Mouse (Mus musculus) heart, embryonic 14.5 days (tissue): ENCODE measurements around the gene Diaph2. TPM values are rescaled to one million over a fixed set of nuclear protein-coding genes. Genes with fewer than 3 reads are reported as not detected.

Experiments
- ATAC-seq: fragments of 200-750 bp; cut with Nextera tagmentation; 2 replicates; pipeline ENCODE4 v1.8.0; 2017; ENCODE audit warnings: low read depth, moderate TSS enrichment; ENCODE audit not compliant: insufficient number of reproducible peaks, insufficient read depth, low FRiP score
- H3K27ac ChIP-seq, 2 experiments: fragments of 200-500 bp in 1 of 2; fragments of 300-500 bp in 1 of 2; sonication (generic) in 1 of 2; replicated peaks in 1 of 2; 2 replicates each; pipeline ENCODE4 v1.5.1; 2012 to 2014; ENCODE audit warnings: low read depth in 2 of 2, low read length in 2 of 2, control low read depth in 1 of 2, mild to moderate bottlenecking in 1 of 2, mixed read lengths in 1 of 2; ENCODE audit not compliant: control insufficient read depth in 1 of 2, insufficient read depth in 1 of 2
- H3K27me3 ChIP-seq: fragments of 300-500 bp; sonication (generic); 2 replicates; pipeline ENCODE4 v1.6.1; 2014; ENCODE audit warnings: mild to moderate bottlenecking, low read length, control low read depth; ENCODE audit not compliant: control insufficient read depth, insufficient read depth
- H3K36me3 ChIP-seq: fragments of 300-500 bp; sonication (generic); 2 replicates; pipeline ENCODE4 v1.6.1; 2014; ENCODE audit warnings: mild to moderate bottlenecking, control low read depth, low read length, mixed read lengths; ENCODE audit not compliant: control insufficient read depth, insufficient read depth
- H3K4me1 ChIP-seq, 2 experiments: fragments of 200-500 bp in 1 of 2; fragments of 300-500 bp in 1 of 2; sonication (generic) in 1 of 2; 2 replicates each; pipeline ENCODE4 v1.6.1; 2012 to 2014; ENCODE audit warnings: low read length in 2 of 2, control low read depth in 1 of 2, mixed read lengths in 1 of 2; ENCODE audit not compliant: control insufficient read depth in 2 of 2, insufficient read depth in 2 of 2
- H3K4me2 ChIP-seq: fragments of 300-500 bp; sonication (generic); 2 replicates; pipeline ENCODE4 v1.6.1; 2014; ENCODE audit warnings: mild to moderate bottlenecking, low read length
- H3K4me3 ChIP-seq, 2 experiments: fragments of 200-500 bp in 1 of 2; fragments of 300-500 bp in 1 of 2; sonication (generic) in 1 of 2; 2 replicates each; pipeline ENCODE4 v1.5.1; 2012 to 2014; ENCODE audit warnings: low read length in 2 of 2, mild to moderate bottlenecking in 2 of 2, control low read depth in 1 of 2, low read depth in 1 of 2, moderate library complexity in 1 of 2; ENCODE audit not compliant: control insufficient read depth in 1 of 2, insufficient read depth in 1 of 2
- H3K9ac ChIP-seq: fragments of 300-500 bp; sonication (generic); 2 replicates; pipeline ENCODE4 v1.6.1; 2014; ENCODE audit warnings: mild to moderate bottlenecking, low read length
- H3K9me3 ChIP-seq: fragments of 300-500 bp; sonication (generic); 2 replicates; pipeline ENCODE4 v1.6.1; 2016; ENCODE audit warnings: low read length, control low read depth; ENCODE audit not compliant: control insufficient read depth
- WGBS: fragments of 180-500 bp; shearing (Covaris S2); extraction: QIAGEN DNeasy Blood & Tissue Kit; methylation state at CpG from one replicate; pipeline ENCODE4 v1.1.7; 2014; 5-methylcytosine and 5-hydroxymethylcytosine counted together
- polyA plus RNA-seq: library from polyadenylated mRNA; unstranded; fragments of >200 nt; fragmentation: Nextera tagmentation; extraction: Ambion mirVana; gene quantifications from 2 replicates; pipeline ENCODE4 v1.2.1, GENCODE M21; 2014

Diaph2 gene
- 6.8 and 8.0 TPM in 2 replicates for polyA plus RNA-seq

DNA sequence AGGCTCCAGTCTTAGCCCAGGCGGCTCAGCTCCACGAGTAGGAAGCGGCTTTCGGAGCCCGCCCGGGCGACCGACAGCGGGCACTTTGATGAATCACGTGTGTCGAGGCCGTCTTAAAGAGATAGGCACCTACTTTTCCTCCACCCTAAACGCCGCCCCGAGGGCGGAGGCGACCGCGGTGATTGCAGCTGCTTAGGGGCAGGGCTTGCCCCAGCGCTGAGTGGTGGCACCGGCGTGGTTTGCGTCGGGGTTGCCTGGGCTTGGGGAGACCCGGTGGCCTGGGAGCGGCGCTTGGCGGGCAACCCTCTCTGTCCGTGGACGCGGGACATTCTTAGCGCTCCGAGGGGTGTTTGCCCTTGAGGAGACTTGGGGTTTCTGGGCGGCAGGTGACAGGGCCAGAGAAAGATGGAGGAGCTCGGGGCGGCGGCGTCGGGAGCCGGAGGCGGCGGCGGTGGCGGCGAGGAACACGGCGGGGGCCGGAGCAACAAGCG lies at the start of gene Diaph2:
Gene Diaph2, plus strand, starts transcription at position 172 of the 491 bp plus-strand sequence.
- WGBS, result 17% methylated on average over 48 of the region's 49 CpGs
- Histone ChIP-seq H3K9ac (peak within 1 kb of the TSS; percentile 72), H3K27me3 (no peaks in the 10 kb centered on the region), H3K4me1 (no peaks in the 10 kb centered on the region), H3K4me3 (peak within 1 kb of the TSS; percentile 59 to 70), H3K4me2 (peak within 1 kb of the TSS; percentile 67), H3K9me3 (no peaks in the 10 kb centered on the region), H3K36me3 (no peaks in the 10 kb centered on the region), H3K27ac (peak within 1 kb of the TSS; percentile 50 to 64; a peak in 3 of 4 replicates)
- ATAC-seq, result peak; percentile 90

DNA sequence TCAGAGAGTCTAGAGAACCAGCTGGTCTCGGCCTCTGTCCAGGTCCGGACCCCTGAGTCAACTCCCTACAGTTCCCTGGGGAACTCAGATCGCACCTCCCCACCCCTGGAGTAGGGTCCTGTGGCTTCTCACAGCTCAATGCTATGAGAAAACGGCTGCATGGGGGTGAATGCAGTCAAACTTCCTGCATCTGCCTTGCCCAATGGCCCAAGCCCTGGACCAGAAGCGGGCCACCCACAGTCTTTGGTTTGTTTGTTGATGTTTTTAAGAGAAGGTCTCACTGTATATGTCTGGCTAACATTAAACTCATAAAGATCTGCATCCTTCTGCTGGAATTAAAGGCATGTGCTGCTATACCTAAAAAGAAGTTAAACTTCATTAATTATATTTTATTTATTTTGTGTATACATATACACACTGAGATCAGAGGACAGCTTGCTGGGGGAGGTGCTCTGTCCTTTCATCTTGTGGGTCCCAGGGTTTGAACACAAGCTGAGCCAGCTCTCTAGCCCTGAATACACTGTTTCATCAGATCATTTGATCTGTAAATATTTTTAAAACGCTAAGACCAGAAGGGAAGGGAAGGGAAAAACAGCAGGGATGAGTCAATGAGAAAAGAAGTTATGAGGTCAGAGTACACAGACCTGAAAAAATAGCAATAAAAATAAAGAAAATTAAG lies 47.8 kb upstream of the Diaph2 start:
- Histone ChIP-seq H3K4me1 (no peaks in the 10 kb centered on the region), H3K9me3 (no peaks in the 10 kb centered on the region), H3K9ac (no peak overlapping the region), H3K27me3 (no peaks in the 10 kb centered on the region), H3K4me3 (no peak overlapping the region), H3K4me2 (no peak overlapping the region), H3K27ac (no peak overlapping the region), H3K36me3 (no peaks in the 10 kb centered on the region)
- no peak for ATAC-seq
- WGBS, result 49% methylated on average over 6 of the region's 6 CpGs

DNA sequence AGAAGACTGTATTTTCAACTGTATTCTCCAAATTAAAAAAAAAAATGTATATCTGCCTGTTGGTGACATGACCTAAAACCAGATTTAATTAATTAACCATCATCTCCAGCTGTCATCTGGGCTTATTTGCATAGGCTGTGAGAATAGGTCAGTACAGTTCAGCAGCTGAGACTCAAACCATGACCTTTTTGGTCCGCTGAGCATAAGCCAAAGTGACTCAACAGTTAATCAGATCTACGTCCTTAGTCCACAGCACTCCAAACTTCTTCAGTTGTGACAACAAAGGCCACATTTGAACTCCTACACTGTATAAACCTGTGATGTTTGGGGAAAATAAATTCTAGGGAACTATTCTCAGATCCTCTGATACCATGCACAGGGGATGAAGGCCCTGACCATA lies 39.9 kb upstream of the Diaph2 start:
- no peaks in the 10 kb centered on the region for H3K36me3 ChIP-seq
- no peaks in the 10 kb centered on the region for H3K9me3 ChIP-seq
- H3K9ac ChIP-seq, result no peak overlapping the region
- no peak overlapping the region for H3K27ac ChIP-seq
- no peaks in the 10 kb centered on the region for H3K27me3 ChIP-seq
- no peak overlapping the region for H3K4me2 ChIP-seq
- WGBS, result 72% methylated on average over 2 of the region's 2 CpGs
- no peak overlapping the region for H3K4me3 ChIP-seq
- H3K4me1 ChIP-seq, result no peaks in the 10 kb centered on the region
- ATAC-seq, result no peak

- WGBS, result 51% methylated on average over 2 of the region's 2 CpGs
- Histone ChIP-seq H3K9me3 (no peaks in the 10 kb centered on the region), H3K4me3 (no peak overlapping the region), H3K36me3 (no peaks in the 10 kb centered on the region), H3K9ac (no peak overlapping the region), H3K4me2 (no peak overlapping the region), H3K4me1 (no peaks in the 10 kb centered on the region), H3K27me3 (no peaks in the 10 kb centered on the region), H3K27ac (no peak overlapping the region)
- no peak for ATAC-seq
Measured at GRCm38 (mm10) chrX:129728717-129729220, 20.8 kb upstream of the Diaph2 start.

- Histone ChIP-seq H3K36me3 (no peaks in the 10 kb centered on the region), H3K4me3 (no peak overlapping the region), H3K4me1 (no peaks in the 10 kb centered on the region), H3K9me3 (no peaks in the 10 kb centered on the region), H3K27ac (no peak overlapping the region), H3K9ac (no peak overlapping the region), H3K4me2 (no peak overlapping the region), H3K27me3 (no peaks in the 10 kb centered on the region)
- WGBS, result 11% methylated on average over 1 of the region's 1 CpGs
- ATAC-seq, result no peak
Measured at GRCm38 (mm10) chrX:129736562-129736961, 13.0 kb upstream of the Diaph2 start.

DNA sequence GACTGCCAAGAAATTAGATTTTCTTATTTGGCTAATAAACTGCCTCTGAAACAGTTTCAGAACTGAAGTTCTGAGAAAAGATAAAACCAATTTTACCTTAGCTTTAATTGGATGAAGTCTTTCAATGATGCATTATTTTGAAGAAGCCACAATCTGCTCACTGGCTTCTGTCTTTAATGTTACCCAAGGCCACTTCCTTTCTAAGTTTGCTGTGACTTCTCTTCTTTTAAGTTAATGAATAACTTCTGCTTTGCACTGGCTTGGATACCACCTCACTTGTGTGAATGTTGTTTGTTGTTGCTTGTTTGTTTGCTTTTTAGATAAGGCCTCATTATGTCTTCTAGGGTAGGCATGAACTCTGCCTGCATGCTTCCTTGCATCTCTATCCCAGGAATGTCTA lies 10.3 kb upstream of the Diaph2 start:
- H3K9me3 ChIP-seq, result no peaks in the 10 kb centered on the region
- H3K9ac ChIP-seq, result no peak overlapping the region
- H3K27me3 ChIP-seq, result no peaks in the 10 kb centered on the region
- ATAC-seq, result no peak
- H3K4me1 ChIP-seq, result no peaks in the 10 kb centered on the region
- H3K4me2 ChIP-seq, result no peak overlapping the region
- no peak overlapping the region for H3K27ac ChIP-seq
- H3K36me3 ChIP-seq, result no peaks in the 10 kb centered on the region
- H3K4me3 ChIP-seq, result no peak overlapping the region

DNA sequence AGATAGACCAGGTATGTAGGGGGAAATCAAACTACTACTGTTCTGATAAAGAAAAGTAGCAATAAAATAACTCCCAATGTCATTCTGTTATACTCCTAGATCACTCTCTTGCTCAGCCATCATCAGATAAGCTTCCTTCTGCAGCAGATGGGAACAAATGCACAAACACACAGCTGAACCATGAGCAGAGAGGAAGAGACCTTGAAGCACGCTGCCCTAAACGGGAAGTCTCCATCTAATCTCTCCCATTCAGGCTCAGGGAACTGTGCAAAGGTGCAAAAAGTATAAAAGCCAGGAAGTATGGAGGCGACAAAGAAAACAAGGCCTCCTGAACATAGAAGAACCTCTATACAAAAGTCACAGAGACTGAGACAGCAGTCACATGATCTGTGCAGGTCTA lies 6.6 kb upstream of the Diaph2 start:
- Histone ChIP-seq H3K36me3 (no peaks in the 10 kb centered on the region), H3K27ac (no peak overlapping the region), H3K9me3 (no peaks in the 10 kb centered on the region), H3K4me3 (no peak overlapping the region), H3K4me2 (no peak overlapping the region), H3K9ac (no peak overlapping the region), H3K4me1 (no peaks in the 10 kb centered on the region), H3K27me3 (no peaks in the 10 kb centered on the region)
- 65% methylated on average over 3 of the region's 3 CpGs for WGBS
- ATAC-seq, result no peak

DNA sequence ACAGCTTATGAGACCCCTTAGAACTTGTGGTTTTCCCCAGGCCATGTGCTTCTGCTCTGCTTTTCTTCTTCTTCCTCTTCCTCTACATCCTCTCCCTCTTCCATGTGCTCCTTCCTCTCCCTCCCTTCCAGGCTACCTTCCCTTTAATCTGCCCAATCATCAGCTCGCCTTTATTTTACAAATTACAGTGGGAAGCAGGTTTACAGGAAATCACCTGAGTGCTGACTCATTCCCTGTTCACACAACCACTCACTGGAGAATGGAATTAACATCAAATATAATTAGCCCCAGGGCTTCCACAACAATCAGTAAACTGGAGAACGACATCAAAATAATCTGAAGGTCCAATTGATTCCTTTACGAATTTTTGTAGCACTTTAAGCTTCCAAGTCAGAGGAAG lies 3.6 kb upstream of the Diaph2 start:
- H3K4me1 ChIP-seq, result no peaks in the 10 kb centered on the region
- H3K36me3 ChIP-seq, result no peaks in the 10 kb centered on the region
- 58% methylated on average over 3 of the region's 3 CpGs for WGBS
- H3K27ac ChIP-seq, result no peak overlapping the region
- H3K9me3 ChIP-seq, result no peaks in the 10 kb centered on the region
- H3K27me3 ChIP-seq, result no peaks in the 10 kb centered on the region
- no peak overlapping the region for H3K9ac ChIP-seq
- H3K4me3 ChIP-seq, result no peak overlapping the region
- no peak overlapping the region for H3K4me2 ChIP-seq
- ATAC-seq, result no peak
